Mouse (Mus musculus): ENCODE data around the gene Chordc1. TPM values are rescaled to one million over a fixed set of nuclear protein-coding genes. Genes with fewer than 3 reads are reported as not detected.
"Not testable (repeated sequence)": the region's sequence is repeated elsewhere in the genome, so short reads cannot be mapped to it uniquely, and the experiment has no call there.

Chordc1 gene
- 72.9 and 77.5 TPM in 2 replicates for polyA plus RNA-seq (2012; rRNA removed)

GRCm38 (mm10) chr9:18291571-18292429 lies at the start of gene Chordc1:
Gene Chordc1 (plus strand): TSS chr9:18292125.
- peak; percentile 92 for DNase-seq
- TF ChIP-seq CTCF (IDR thresholded peaks at IDR 0.05; ENCODE audit: borderline replicate concordance, control insufficient read depth, extremely low read depth, insufficient read depth, low read length, poor library complexity) (peak; percentile 72), POLR2A (IDR thresholded peaks at IDR 0.05; ENCODE audit: control insufficient read depth, extremely low read depth, insufficient read depth, low read length, poor library complexity) (peak; percentile 81)
- 3% methylated on average over 49 of the region's 49 CpGs for WGBS
- Histone ChIP-seq H3K27me3 (ENCODE audit: control insufficient read depth, insufficient read depth, low read length) (no peaks in the 10 kb centered on the region), H3K4me1 (replicated peaks; ENCODE audit: control insufficient read depth, insufficient read depth, low read length) (peaks cover 3% of the 10 kb centered on the region), H3K27ac (ENCODE audit: control insufficient read depth, insufficient read depth, low read length) (peak within 1 kb of the TSS; percentile 78), H3K36me3 (ENCODE audit: control insufficient read depth, insufficient read depth, low read length) (0 out of 2 replicates have a peak, but pooled peaks cover 3% of the 10 kb centered on the region), H3K4me3 (ENCODE audit: control insufficient read depth, insufficient read depth, low read length) (peak within 1 kb of the TSS; percentile 87)

- no peak overlapping the region for H3K4me3 ChIP-seq (ENCODE audit: control insufficient read depth, insufficient read depth, low read length)
- TF ChIP-seq CTCF (IDR thresholded peaks at IDR 0.05; ENCODE audit: borderline replicate concordance, control insufficient read depth, extremely low read depth, insufficient read depth, low read length, poor library complexity) (no peak), POLR2A (IDR thresholded peaks at IDR 0.05; ENCODE audit: control insufficient read depth, extremely low read depth, insufficient read depth, low read length, poor library complexity) (no peak)
- H3K4me1 ChIP-seq (replicated peaks; ENCODE audit: control insufficient read depth, insufficient read depth, low read length): no peaks in the 10 kb centered on the region
- no peak for DNase-seq
- no peaks in the 10 kb centered on the region for H3K36me3 ChIP-seq (ENCODE audit: control insufficient read depth, insufficient read depth, low read length)
- H3K27me3 ChIP-seq (ENCODE audit: control insufficient read depth, insufficient read depth, low read length): no peaks in the 10 kb centered on the region
- no peak overlapping the region for H3K27ac ChIP-seq (ENCODE audit: control insufficient read depth, insufficient read depth, low read length)
- WGBS: 93% methylated on average over 1 of the region's 1 CpGs
Measured at GRCm38 (mm10) chr9:18275901-18276300, 16.0 kb upstream of the Chordc1 start.

- H3K27me3 ChIP-seq (ENCODE audit: control insufficient read depth, insufficient read depth, low read length): no peaks in the 10 kb centered on the region
- 48% methylated on average over 2 of the region's 2 CpGs for WGBS
- H3K36me3 ChIP-seq (ENCODE audit: control insufficient read depth, insufficient read depth, low read length): no peaks in the 10 kb centered on the region
- H3K27ac ChIP-seq (ENCODE audit: control insufficient read depth, insufficient read depth, low read length): no peak overlapping the region
- no peak for DNase-seq
- H3K4me1 ChIP-seq (replicated peaks; ENCODE audit: control insufficient read depth, insufficient read depth, low read length): no peaks in the 10 kb centered on the region
- no peak overlapping the region for H3K4me3 ChIP-seq (ENCODE audit: control insufficient read depth, insufficient read depth, low read length)
- TF ChIP-seq POLR2A (IDR thresholded peaks at IDR 0.05; ENCODE audit: control insufficient read depth, extremely low read depth, insufficient read depth, low read length, poor library complexity) (no peak), CTCF (IDR thresholded peaks at IDR 0.05; ENCODE audit: borderline replicate concordance, control insufficient read depth, extremely low read depth, insufficient read depth, low read length, poor library complexity) (no peak)
Measured at GRCm38 (mm10) chr9:18276844-18277243, 15.1 kb upstream of the Chordc1 start.

GRCm38 (mm10) chr9:18277497-18277896 lies 14.4 kb upstream of the Chordc1 start:
- Histone ChIP-seq H3K4me1 (replicated peaks; ENCODE audit: control insufficient read depth, insufficient read depth, low read length) (no peaks in the 10 kb centered on the region), H3K4me3 (ENCODE audit: control insufficient read depth, insufficient read depth, low read length) (no peak overlapping the region), H3K36me3 (ENCODE audit: control insufficient read depth, insufficient read depth, low read length) (no peaks in the 10 kb centered on the region), H3K27me3 (ENCODE audit: control insufficient read depth, insufficient read depth, low read length) (no peaks in the 10 kb centered on the region), H3K27ac (ENCODE audit: control insufficient read depth, insufficient read depth, low read length) (no peak overlapping the region)
- 66% methylated on average over 1 of the region's 1 CpGs for WGBS
- TF ChIP-seq CTCF (IDR thresholded peaks at IDR 0.05; ENCODE audit: borderline replicate concordance, control insufficient read depth, extremely low read depth, insufficient read depth, low read length, poor library complexity): no peak
- TF ChIP-seq POLR2A (IDR thresholded peaks at IDR 0.05; ENCODE audit: control insufficient read depth, extremely low read depth, insufficient read depth, low read length, poor library complexity): no peak
- no peak for DNase-seq

- H3K27ac ChIP-seq (ENCODE audit: control insufficient read depth, insufficient read depth, low read length); H3K4me1 ChIP-seq (replicated peaks; ENCODE audit: control insufficient read depth, insufficient read depth, low read length); DNase-seq; H3K36me3 ChIP-seq (ENCODE audit: control insufficient read depth, insufficient read depth, low read length); H3K4me3 ChIP-seq (ENCODE audit: control insufficient read depth, insufficient read depth, low read length); H3K27me3 ChIP-seq (ENCODE audit: control insufficient read depth, insufficient read depth, low read length): not testable (repeated sequence)
- 35% methylated on average over 5 of the region's 5 CpGs for WGBS
Measured at GRCm38 (mm10) chr9:18278693-18279092, 13.2 kb upstream of the Chordc1 start.

- Histone ChIP-seq H3K27me3 (ENCODE audit: control insufficient read depth, insufficient read depth, low read length) (no peaks in the 10 kb centered on the region), H3K4me3 (ENCODE audit: control insufficient read depth, insufficient read depth, low read length) (peak overlapping the region; percentile 87), H3K36me3 (ENCODE audit: control insufficient read depth, insufficient read depth, low read length) (0 out of 2 replicates have a peak, but pooled peaks cover 3% of the 10 kb centered on the region), H3K4me1 (replicated peaks; ENCODE audit: control insufficient read depth, insufficient read depth, low read length) (peaks cover 3% of the 10 kb centered on the region), H3K27ac (ENCODE audit: control insufficient read depth, insufficient read depth, low read length) (peak overlapping the region; percentile 78)
- under 1% methylated on average over 24 of the region's 24 CpGs for WGBS
- DNase-seq: no peak
- no peak for TF ChIP-seq CTCF (IDR thresholded peaks at IDR 0.05; ENCODE audit: borderline replicate concordance, control insufficient read depth, extremely low read depth, insufficient read depth, low read length, poor library complexity)
- TF ChIP-seq POLR2A (IDR thresholded peaks at IDR 0.05; ENCODE audit: control insufficient read depth, extremely low read depth, insufficient read depth, low read length, poor library complexity): no peak
Measured at GRCm38 (mm10) chr9:18292443-18292922, 558 bp downstream of the Chordc1 start.

All from thymus, adult 2 months (tissue).